Mouse (Mus musculus): ENCODE results near the gene Ints11.
A peak's percentile ranks its signal among the peaks of the same experiment; 100 is the strongest.

Ints11 gene

GRCm38 (mm10) chr4:155869317-155870033 lies at the start of gene Ints11, which contains the start of gene Cptp:
Ints11 (plus strand) TSS chr4:155869546.
Cptp (minus strand) TSS chr4:155869440.
- DNase-seq (ENCODE audit: low spot score in 2 of 2): peak; percentile 92 to 97

- DNase-seq (ENCODE audit: low spot score in 2 of 2): no peak
These were observed 48.3 kb upstream of the Ints11 start for GRCm38 (mm10) chr4:155821025-155821424.

- DNase-seq (ENCODE audit: low spot score in 2 of 2): no peak
These were observed 45.9 kb upstream of the Ints11 start for GRCm38 (mm10) chr4:155823443-155823842.

- no peak for DNase-seq (ENCODE audit: low spot score in 2 of 2)
These were observed 39.5 kb upstream of the Ints11 start for GRCm38 (mm10) chr4:155829866-155830265.

GRCm38 (mm10) chr4:155830596-155830995 lies 38.8 kb upstream of the Ints11 start:
- DNase-seq (ENCODE audit: low spot score in 2 of 2): no peak

- DNase-seq (ENCODE audit: low spot score in 2 of 2): peak; percentile 90 to 95
These were observed 38.1 kb upstream of the Ints11 start, which contains the start of gene Aurkaip1 for GRCm38 (mm10) chr4:155831205-155831766. Aurkaip1 (plus strand) TSS chr4:155831272.

GRCm38 (mm10) chr4:155831831-155832230 lies 37.5 kb upstream of the Ints11 start:
- DNase-seq (ENCODE audit: low spot score in 2 of 2): no peak

- no peak for DNase-seq (ENCODE audit: low spot score in 2 of 2)
These were observed 37.0 kb upstream of the Ints11 start for GRCm38 (mm10) chr4:155832321-155832720.

- peak in 1 of 2 experiments; percentile 5 for DNase-seq (ENCODE audit: low spot score in 2 of 2)
These were observed 36.1 kb upstream of the Ints11 start for GRCm38 (mm10) chr4:155833234-155833633.

GRCm38 (mm10) chr4:155833836-155834235 lies 35.5 kb upstream of the Ints11 start:
- DNase-seq (ENCODE audit: low spot score in 2 of 2): peak; percentile 55 to 68

- peak in 1 of 2 experiments; percentile 4 for DNase-seq (ENCODE audit: low spot score in 2 of 2)
These were observed 31.8 kb upstream of the Ints11 start for GRCm38 (mm10) chr4:155837404-155838010.

- peak in 1 of 2 experiments; percentile 4 for DNase-seq (ENCODE audit: low spot score in 2 of 2)
These were observed 30.9 kb upstream of the Ints11 start for GRCm38 (mm10) chr4:155838187-155839153.

GRCm38 (mm10) chr4:155839483-155839910 lies 29.8 kb upstream of the Ints11 start, which contains the start of gene Mxra8:
Mxra8 (plus strand) TSS chr4:155839680.
- DNase-seq (ENCODE audit: low spot score in 2 of 2): peak in 1 of 2 experiments; percentile 45

- peak in 1 of 2 experiments; percentile 13 for DNase-seq (ENCODE audit: low spot score in 2 of 2)
These were observed 29.0 kb upstream of the Ints11 start for GRCm38 (mm10) chr4:155840076-155841002.

GRCm38 (mm10) chr4:155841003-155841454 lies 28.3 kb upstream of the Ints11 start:
- no peak for DNase-seq (ENCODE audit: low spot score in 2 of 2)

- peak in 1 of 2 experiments; percentile 5 for DNase-seq (ENCODE audit: low spot score in 2 of 2)
These were observed 27.6 kb upstream of the Ints11 start for GRCm38 (mm10) chr4:155841651-155842270.

- DNase-seq (ENCODE audit: low spot score in 2 of 2): no peak
These were observed 26.1 kb upstream of the Ints11 start for GRCm38 (mm10) chr4:155843231-155843630.

GRCm38 (mm10) chr4:155846871-155847578 lies 22.3 kb upstream of the Ints11 start, which contains the start of gene Dvl1:
Dvl1 (plus strand) TSS chr4:155847402.
- DNase-seq (ENCODE audit: low spot score in 2 of 2): peak; percentile 78 to 92

Data from frontal cortex, postnatal 14 days (tissue).